Mouse (Mus musculus) urinary bladder, postnatal 14 days (tissue): Measurements from ENCODE around the gene Spock3.
A peak's percentile ranks its signal among the peaks of the same experiment; 100 is the strongest.
"Not testable (repeated sequence)": the region's sequence is repeated elsewhere in the genome, so short reads cannot be mapped to it uniquely, and the experiment has no call there.

Experiments
- DNase-seq: peaks from one replicate; pipeline ENCODE4 v3.0.0; 2021; ENCODE audit warnings: low spot score

The Spock3 gene

DNA sequence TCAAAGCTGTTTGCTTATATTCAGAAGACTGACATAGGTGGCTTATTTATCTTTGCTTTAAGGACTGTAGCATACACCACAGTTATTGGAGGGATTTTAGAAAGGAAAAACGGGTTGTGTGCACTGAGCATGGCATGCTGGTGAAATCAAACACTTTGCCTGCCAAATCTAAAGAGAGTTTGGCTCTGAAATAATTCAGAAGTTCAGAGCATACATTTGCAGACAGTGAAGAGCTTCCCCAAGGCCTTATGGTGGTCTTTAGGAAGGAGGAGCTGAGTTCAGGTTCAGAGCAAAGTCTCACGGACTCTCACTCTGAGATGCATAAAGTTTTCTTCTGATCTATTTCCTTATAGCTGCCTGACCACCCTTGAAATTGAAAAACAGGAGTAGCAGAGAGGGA lies at the start of gene Spock3:
Gene Spock3, plus strand, starts transcription at position 301 of the 400 bp plus-strand sequence.
- DNase-seq, result no peak

DNA sequence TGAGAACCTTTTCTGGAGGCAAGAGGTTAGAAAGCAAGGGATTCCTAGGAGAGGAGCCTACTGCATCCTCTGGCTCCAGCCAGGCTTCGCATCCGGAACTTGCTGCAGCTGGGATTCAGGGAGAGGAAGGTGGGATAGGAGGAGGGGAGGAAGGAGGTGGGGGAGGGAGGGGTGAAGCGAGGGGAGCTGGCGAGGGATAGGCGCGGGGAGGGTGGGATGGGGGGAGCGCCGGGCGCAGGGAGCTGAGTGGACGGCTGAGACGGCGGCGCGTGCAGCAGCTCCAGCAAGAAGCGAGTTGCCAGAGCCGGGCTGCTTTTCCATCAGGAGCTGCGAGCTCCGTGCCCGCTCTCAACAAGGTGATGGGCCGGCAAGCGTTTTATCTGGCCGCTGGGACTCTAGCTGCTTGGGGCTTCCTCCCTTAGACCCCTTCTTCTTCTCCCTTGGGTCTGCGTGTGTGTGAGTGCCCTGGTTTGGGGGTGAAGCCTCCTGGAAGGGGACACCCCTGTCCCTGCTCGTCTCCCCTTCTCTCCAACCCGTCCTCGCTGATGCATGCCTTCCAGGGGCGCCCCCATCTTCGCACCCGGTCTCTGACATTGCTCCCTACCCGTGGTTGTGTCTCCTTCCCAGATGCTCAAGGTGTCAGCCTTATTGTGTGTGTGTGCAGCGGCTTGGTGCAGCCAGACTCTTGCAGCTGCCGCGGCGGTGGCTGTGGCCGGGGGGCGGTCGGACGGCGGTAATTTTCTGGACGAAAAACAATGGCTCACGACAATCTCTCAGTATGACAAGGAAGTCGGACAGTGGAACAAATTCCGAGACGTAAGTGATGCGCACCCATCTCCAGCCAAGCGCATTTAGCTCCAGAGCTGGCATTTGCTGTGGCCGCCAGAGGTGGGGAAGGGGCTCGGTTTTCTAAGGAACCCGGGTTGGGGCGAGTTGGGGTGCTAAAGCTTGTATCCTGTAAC lies 645 bp downstream of the Spock3 start:
- peak; percentile 6 for DNase-seq

DNA sequence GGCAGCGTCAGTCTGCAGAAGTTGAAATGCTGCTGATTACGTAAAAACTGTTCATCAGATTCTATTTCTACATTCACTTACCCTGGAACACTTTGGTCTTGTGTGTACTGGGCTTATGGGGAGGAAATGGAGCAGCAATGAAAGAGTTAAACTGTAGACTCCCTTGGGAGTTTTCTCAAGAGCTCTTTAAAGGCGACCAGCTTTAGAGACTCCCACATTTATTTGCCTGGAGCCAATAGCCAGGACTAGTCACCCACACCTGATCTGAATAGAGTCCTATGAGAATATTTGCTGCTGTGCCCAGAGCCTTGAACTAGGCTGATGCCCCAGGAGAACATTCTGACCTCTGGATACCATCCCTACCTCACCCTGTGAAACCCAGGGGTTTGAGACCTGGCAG lies 1.7 kb downstream of the Spock3 start:
- DNase-seq, result no peak

DNA sequence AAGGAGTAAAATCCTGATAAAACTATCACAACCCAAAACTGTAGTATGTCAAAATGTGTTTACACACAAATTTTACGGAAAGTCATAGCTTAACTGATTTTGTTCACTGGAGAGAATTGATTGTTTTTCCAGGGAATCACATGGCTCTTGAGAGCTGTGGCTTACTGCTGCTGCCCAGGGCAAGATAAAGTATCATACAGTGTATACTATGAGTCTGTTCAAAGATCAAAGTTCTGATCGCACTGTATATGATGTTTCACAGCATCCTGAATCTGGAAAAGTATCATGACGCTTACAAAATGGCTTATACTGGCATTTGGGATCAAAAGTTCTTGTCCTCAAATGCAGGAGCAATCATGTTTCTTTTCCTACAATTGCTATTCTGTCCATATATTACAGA lies 11.8 kb downstream of the Spock3 start:
- DNase-seq, result no peak

DNA sequence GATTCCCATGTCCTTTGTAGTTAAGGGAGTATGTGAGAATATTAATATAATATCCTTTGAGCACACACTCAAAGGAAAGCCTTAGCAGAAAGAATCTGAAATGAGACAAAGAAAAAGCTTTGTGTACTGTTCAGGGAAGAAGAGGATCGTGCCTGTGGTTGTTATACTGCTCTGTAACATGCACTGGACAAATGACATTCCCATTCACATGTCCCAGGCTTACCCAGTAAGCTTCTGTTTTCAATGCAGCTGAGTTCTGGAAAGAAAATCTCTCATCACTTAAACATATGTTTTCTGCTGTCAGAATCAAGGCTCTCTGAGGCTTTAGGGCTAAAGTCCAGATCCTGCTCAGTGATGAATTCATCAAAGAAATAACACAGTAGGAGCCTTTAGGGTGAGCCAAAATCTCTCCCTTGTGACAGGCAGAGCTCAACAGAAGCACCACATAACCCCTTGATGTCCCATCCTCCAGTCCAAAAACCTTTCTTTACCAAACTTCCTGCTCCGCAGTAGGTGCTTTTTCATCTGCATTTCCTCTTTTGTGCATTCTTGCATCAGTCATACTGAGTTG lies 19.1 kb downstream of the Spock3 start:
- no peak for DNase-seq

DNA sequence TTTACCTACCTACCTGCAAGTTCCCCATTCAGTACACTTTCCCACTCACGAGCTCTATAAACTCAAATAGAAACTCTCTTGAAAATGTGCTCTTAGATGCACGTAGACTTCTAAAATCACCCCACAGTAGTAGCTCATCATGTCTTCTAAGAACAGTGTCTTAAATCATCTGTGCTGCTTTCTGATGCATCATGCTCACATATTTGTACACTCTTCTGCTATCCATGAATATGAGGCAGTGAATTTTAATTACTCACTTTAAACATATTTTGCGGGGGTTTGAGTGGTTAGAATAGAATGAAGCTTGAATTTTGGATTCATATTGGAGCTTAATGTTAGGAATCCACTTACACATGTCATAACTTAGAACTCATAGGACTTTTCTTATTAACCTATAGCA lies 138.2 kb downstream of the Spock3 start:
- DNase-seq, result no peak

DNA sequence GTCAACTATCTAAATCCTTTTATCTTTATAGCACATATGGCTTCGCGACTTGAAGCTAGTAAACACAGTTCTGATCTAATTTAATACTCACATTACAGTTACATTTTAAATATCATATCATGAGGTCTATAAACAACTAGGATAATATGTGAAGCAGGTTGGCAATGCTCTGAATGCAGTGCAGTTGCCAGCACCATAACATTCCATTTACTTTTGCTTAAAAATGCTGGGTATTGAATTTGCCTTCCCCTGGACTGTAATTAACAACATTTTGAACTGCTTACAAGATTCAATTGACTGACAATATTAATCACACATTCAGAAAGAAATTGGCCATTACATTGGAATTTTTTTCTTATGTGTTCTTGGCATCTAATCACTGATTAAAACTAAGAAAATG lies 147.4 kb downstream of the Spock3 start:
- DNase-seq, result no peak

DNA sequence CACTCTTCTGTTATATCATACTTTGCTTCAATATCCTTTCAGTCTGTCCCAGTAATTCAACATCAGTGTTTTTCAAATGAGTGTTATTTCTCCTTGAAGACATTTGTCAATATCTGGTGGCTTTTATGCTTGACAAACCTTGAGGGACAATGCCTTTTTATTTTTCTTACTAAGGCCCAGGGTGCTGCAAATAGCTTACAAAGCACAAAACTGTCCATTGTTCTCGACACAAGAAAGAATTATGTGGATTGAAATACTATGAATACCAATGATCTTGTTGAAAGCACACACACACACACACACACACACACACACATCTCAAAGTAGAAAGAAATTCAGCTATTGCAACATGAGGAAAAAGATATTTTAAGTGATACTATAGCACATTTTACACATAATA lies 159.0 kb downstream of the Spock3 start:
- DNase-seq, result no peak

DNA sequence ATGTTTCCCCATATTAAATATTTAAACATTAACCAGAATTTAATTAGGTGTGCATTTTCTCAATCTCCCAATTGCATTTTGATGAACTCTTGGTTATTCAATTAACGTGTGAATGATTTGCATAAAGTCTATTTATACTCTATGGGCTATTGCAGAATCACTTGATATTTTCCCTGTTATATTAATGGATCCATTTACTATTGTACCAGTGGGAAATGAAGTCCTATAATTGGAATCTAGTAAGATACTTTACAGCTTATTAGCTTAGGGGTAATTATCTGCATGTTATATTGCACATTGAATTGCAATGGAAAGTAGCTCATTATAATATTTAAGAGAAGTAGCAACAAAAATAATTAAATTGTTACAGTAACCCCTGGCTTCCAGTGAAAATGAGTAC lies 162.1 kb downstream of the Spock3 start:
- no peak for DNase-seq

DNA sequence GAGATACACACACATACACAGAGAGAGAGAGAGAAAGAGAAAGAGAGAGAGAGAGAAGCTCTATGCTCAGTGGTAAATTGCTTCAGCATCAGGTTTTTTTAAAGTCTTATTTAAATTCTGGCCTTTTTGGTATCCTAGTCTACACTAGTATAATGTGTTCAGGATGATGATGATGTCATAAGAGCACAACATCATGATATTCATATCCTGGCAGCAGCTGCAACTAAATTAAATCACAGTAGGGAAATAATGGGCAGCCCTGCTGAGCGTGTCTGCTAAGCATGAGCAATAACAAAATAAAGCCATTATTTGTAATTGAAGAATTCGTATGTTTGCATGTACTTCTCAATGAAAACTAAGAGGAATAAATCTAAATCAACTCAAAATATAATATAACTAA lies 169.7 kb downstream of the Spock3 start:
- DNase-seq, result no peak

DNA sequence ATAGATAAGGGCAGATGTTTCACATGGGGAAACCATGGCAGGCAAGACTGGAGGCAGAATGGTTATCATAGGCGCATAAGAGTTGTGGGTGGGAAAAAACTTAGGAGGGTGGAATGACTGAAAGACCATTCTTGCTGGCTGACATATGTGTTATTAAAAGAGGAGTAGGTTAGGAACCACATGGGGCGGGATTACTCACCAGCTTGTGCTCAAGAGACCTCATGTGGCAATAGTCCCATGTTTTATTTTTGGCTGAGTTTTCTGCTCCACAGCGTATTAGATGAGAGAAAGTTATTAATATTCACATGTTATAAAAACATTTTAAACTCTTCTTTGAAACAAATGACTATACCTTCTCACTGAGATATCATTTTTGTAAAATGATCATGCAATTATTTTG lies 184.6 kb downstream of the Spock3 start:
- no peak for DNase-seq

DNA sequence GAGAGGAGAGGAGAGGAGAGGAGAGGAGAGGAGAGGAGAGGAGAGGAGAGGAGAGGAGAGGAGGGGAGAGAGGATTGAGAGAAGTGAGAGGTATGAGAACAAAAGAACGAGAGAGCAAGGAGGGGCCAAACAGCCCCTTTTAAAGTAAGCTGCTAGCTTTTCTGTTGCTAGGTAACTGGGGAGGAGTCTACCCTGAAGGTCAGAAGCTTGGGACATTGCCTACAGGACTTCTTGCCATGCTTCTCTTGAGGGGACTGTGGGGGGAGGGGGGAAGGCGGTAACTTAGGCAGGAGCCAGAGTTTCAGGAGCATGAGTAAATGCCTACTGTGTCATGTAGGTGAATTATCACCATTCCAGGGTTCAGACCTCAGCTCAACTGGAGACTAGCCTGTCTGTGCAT lies 213.1 kb downstream of the Spock3 start:
- DNase-seq, result not testable (repeated sequence)

DNA sequence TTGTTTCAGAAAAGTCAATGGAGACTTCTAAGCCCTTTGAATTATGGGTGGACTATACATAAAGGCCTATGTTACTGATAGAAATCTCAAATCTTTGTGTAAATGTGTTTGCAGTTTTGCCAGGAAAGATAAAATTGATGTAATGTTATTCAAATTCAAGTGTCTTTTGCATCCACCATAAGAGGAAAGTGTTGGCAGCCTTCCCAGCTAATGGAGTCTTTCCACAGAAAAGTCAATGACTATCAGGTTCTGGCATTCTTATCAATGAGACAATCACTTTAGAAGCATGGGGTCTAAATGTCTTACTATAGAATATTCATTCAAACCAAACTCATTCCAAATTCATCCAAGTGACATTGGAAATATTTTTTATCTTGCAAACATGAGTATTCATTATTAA lies 214.5 kb downstream of the Spock3 start:
- no peak for DNase-seq

DNA sequence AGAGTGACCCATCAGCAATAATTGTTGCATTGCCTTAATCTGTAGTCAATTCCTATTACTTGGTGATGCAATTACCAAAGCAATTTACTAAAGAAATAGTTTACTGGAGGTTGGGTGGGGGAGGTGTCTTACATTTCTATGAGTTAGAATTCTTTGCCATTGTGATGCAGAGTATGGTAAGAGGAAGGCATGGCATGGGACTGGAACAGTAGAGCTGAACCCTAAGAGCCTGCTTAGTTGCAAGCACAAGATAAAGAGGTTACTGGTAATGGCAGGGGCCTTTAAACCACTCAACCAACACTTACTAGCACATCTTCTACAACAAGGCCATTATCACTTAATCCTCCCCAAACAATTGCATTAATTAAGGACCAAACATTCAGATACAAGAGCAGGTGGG lies 219.1 kb downstream of the Spock3 start:
- no peak for DNase-seq

DNA sequence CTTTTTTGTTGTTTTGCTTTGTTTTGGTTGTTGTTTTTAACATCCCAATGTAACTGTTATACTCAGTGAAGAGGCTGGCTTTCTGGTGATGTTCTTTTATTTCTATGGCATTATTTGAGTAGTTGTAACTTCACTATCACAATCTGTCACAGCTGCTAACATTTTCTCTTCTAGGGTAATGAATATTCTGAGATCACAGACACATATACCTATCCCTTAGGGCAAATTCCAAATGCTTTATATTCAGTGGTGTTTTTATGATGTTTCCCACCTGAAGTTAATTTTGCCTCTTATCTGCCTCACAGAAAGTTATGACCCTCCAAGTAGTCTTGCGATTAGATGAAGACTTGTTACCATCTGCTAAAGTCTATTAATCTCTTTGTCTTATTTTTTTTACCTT lies 230.5 kb downstream of the Spock3 start:
- DNase-seq, result no peak

DNA sequence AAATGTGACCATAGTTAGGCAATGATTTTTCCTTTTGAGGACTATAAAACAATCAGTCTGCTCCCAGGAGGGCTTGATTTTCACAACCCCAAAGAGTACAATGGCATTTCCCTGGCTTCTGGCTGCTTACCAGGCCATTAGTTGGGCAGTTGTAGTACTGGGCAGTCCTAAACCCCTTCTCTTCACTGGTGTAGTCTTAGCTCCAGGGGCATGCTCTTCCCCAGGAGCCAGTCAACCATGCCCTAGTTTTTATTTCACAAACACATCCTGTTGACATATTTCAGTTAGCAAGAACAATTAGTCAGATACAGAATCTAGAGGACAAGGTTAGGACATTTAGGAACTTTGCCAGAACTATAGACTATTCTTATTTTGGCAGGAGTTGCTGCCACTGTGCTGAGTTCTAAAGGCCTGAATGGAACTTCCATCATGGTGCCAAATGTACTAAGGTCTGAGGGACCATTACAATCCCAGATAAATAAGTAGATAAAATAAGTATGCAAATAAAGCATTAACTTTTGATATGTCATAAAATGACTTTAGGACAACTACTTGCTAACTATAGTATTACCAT lies 308.1 kb downstream of the Spock3 start:
- no peak for DNase-seq

DNA sequence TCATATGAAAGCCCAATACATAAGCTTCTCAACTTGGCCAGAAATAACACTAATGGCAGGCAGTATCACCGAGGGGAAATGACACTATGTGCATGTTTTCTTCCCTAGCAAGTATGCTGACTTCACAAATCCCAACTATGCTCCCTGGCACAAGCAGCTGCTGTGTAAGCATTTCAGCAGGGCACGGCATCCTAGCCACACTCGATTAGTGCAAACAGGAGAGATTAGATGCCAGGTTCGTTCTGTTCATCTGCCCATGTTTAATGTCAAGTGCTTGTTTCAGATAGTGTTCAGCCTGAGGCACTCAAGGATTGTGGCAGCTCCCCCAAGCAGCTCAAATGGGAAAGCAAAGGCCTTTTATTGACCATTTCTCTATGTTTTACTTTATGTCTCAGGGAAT lies 311.7 kb downstream of the Spock3 start:
- no peak for DNase-seq

DNA sequence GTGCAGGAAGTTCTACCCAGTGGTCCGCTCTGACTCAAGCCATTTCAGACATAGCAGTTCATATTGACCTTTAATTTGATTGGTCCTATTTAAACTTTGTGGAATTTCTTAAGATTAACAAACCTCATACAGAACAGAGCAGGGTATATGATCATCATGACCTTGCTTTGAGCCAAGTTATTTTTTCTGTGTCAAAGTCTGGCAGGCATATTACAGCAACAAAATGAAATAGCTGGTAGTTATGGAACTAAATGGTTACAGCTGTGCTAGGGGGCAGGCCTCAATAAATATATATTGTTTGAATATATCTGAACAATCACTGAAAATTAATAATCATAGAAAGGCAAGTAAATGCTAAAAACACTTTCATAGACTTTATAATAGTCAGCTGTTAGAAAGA lies 384.6 kb downstream of the Spock3 start:
- no peak for DNase-seq

DNA sequence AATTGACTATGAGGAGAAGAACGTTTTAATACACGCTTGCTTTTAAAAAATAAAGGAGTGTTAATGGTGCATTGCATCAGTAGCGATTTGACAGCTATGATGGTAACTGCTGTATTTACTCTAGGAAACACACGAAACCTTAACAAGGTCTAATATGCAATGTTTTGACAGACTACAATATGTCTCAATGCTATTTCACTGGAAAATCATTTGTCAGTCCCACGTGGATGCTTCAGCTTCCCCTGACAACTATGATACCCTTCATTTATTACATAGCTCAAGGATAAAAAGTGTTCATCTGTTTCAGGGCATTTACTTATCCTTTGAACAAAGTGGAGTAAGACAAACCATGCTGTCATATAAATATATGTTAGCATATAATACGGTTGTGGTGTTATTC lies 417.8 kb downstream of the Spock3 start:
- no peak for DNase-seq

DNA sequence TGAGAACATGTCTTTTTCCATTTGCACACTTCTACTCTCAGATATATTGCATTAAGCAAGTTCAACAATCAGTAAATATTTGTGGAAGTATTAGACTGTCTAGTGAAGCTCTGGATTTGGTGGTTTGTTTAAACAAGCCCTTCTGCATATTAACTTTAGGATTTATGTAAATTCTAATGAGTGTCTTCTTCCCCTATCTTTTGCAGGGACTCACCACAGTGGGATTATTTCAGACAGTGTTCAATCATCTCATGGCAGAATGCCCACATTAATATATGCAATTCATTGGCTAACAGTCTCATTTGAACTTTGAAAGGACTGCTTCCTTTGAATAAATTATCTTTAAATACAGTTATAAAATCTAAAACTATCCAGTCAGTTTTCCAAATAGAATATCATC lies 446.9 kb downstream of the Spock3 start:
- DNase-seq, result no peak
